In genomic region chr16:73969573-73969972, GRCm38 (mm10) we compare ENCODE assay signal across 18 mouse cellular contexts.
"Had no signal": no experiment of that assay in that cellular context is flagged by ENCODE, and none has a peak within 500 bp of the region (broad histone marks: within the 10 kb centered on the region; RNA-seq: fewer than 3 reads in every experiment).

No protein-coding gene starts in this region.

- H3K4me2 ChIP-seq: lung, embryonic 14.5 days; midbrain, embryonic 13.5 days; midbrain, embryonic 15.5 days; neural tube, embryonic 13.5 days; neural tube, embryonic 15.5 days had no signal

- H3K36me3 ChIP-seq: midbrain, embryonic 10.5 days; midbrain, embryonic 13.5 days; midbrain, embryonic 15.5 days; neural tube, embryonic 13.5 days; neural tube, embryonic 15.5 days had no signal

- H3K4me3 ChIP-seq: midbrain, embryonic 10.5 days; midbrain, embryonic 13.5 days; midbrain, embryonic 15.5 days; myocyte; neural tube, embryonic 13.5 days; neural tube, embryonic 15.5 days had no signal

- H3K9ac ChIP-seq: lung, embryonic 14.5 days; midbrain, embryonic 13.5 days; midbrain, embryonic 15.5 days; neural tube, embryonic 13.5 days; neural tube, embryonic 15.5 days had no signal

- H3K27me3 ChIP-seq: midbrain, embryonic 13.5 days; midbrain, embryonic 15.5 days; neural tube, embryonic 13.5 days; neural tube, embryonic 15.5 days had no signal

- DNase-seq: lung, adult 18-20 months; lung, embryonic 14.5 days; lung, postnatal 10 days; lung, postnatal 4 days; retina, postnatal 1 day; right cerebral cortex, adult 18-20 months; right cerebral cortex, postnatal 25 days; right cerebral cortex, postnatal 4 days; spleen, adult 18-20 months; thymus, adult 18-20 months; thymus, postnatal 14 days; thymus, postnatal 36 days had no signal

- H3K4me1 ChIP-seq: midbrain, embryonic 10.5 days; midbrain, embryonic 13.5 days; midbrain, embryonic 15.5 days; neural tube, embryonic 15.5 days had no signal

- H3K9me3 ChIP-seq: midbrain, embryonic 10.5 days; midbrain, embryonic 13.5 days; midbrain, embryonic 15.5 days; neural tube, embryonic 13.5 days; neural tube, embryonic 15.5 days had no signal

- ATAC-seq: midbrain, embryonic 13.5 days; midbrain, embryonic 15.5 days had no signal

- H3K27ac ChIP-seq: midbrain, embryonic 10.5 days; midbrain, embryonic 13.5 days; midbrain, embryonic 15.5 days; neural tube, embryonic 13.5 days; neural tube, embryonic 15.5 days had no signal
